Mouse (Mus musculus) urinary bladder, postnatal 14 days (tissue): ENCODE measurements at regions not wholly inside any gene's neighbourhood (a gene's known extent, or its start where the extent isn't known, plus 50 kb on each side); places are given as distances from the start of the nearest gene placed in this dataset.

ENCODE experiments used
- DNase-seq: peaks from one replicate; pipeline ENCODE4 v3.0.0; 2021; ENCODE audit warnings: low spot score

DNA sequence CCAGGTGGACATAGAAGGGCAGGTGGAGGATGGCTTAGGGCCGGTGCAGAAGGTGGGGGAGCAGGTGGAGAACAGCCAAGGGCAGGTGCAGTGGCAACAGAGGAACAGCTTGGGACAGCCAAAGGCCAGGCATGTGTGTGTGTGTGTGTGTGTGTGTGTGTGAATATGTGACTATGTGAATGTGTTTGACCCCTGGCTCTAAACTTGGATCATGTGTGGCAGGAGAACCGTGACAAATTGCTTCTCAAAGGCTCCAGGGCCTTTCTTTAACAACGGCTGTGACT lies 236.7 kb upstream of the Wscd1 start:
- DNase-seq: no peak

DNA sequence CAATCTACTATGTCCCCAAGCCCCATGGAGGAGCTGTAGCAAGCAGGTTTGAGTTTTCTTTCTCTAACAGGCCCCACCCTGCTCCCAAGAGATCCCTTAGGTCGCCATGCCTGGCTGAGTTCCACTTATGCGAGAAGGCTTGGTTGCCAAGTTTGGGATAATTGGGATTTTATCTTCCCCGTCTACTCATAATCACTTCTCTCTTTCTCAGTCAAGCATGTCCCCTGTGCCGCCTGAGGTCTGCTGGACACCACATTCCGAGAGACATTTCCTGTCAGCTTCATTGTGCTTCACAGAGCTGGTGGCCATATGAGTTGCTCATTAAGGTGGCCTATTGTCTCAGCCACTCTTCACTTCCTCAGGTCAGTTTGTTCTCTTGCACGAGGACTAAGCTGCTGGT lies 234.5 kb upstream of the Wscd1 start:
- DNase-seq: no peak

GRCm38 (mm10) chr11:71517377-71517776 lies 232.3 kb upstream of the Wscd1 start:
- DNase-seq: no peak

GRCm38 (mm10) chr11:71527691-71528090 lies 222.0 kb upstream of the Wscd1 start:
- DNase-seq: no peak

DNA sequence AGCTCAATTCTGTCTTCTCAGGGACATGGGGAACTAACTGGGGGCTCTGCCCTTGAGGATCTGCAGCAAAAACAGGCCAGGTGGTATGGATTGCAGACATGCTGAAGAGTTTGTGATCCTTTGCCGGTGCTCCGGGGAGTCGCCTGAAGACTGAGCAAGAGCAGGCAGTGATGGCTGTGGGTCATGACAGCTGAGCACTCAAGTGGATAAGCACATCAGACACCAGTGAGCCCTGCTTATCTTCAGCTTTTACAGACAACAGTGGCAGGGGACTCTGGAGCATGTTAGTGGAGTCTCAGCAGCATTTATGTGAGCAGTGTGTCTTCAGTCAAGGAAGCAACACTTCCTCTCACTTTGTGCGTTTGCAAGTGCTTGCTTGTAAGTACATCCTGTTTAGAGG lies 221.1 kb upstream of the Wscd1 start:
- no peak for DNase-seq

DNA sequence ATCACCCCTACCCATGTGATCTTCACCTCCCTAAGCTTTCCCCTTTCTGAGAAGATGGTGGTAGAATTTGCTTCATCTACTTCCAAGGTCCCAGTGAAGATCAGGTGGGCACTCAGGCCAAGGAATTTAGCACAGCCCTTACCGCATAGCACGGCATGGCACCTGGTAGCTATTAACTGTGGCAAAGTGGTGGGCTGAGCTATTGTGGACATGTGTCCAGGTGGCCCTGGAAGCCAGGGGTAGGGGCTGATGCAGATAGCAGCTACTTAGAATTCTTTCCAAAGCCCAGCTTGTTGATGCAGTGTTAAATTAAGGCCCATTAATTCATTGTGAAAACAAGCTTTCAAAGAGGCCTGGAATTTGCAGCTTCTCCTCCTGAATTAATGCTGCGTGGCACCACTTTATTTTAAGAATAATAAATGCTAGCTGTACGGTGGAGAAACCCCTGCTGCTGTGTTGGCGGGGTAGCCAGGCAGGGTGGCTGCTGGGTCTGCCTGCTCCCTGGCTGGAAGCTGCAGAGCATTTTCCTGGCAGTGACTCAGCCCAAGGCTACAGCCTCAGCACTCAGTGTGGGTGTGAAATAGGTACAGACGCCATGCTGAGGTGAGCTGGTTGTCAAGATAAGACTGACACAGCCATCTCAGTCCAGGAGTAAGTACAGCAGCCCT lies 208.4 kb upstream of the Wscd1 start:
- DNase-seq: no peak

DNA sequence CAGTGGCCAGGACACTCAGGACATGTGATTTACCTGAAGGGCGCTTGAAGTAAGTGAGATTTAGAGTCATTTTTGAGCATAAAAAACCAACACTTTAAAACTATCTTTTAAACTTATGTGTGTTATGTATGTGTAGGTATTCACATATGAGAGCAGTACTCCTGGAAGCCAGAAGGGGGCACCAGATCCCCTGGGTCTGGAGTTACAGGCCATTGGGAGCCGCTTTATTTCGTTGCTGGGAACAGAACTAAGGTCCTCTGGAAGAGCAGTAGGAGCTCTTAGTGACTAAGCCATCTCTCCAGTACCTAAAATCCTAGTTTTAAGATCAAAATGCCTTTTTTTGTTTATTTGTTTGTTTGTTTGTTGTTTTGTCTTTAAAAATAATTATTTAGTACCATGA lies 192.3 kb upstream of the Wscd1 start:
- no peak for DNase-seq

- no peak for DNase-seq
Measured at GRCm38 (mm10) chr11:71564831-71565230, 184.9 kb upstream of the Wscd1 start.

GRCm38 (mm10) chr11:71576801-71577200 lies 172.9 kb upstream of the Wscd1 start:
- DNase-seq: no peak

DNA sequence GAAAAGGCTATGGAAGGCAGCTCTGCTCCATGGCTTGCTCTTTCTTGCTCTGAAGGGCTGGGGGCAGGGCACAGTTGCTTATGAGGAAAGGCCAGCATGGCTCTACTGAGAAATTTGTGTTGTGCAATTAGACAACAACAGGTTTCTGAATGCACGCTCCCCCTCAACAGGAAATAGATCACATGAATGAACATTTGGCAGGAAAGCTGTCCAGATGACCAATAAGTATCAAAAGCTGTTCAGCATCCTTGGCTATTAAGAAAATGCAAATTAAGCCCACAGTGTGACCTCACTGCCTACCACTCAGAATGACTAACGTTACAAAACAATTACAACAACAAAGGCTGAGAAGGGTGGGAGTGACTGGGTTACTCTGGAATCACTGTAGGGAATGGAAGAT lies 167.9 kb upstream of the Wscd1 start:
- no peak for DNase-seq

DNA sequence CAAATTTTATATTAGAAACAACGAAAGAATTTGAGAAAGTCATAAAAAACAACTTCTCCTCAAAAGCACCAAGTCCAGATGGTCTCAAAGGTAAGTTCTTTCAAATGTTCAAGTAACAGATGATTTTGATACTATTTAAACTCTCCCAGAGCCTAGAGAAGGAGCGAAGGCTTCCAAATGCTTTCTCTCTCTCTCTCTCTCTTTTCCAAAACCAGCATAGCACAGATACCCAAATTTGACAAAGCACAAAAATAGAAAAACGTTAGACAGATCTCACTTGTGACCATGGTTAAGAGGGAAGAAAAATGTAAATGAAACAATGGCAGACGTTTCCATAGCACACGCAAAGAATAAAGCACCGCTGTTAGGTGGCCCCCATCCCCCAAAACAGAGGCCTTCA lies 158.7 kb upstream of the Wscd1 start:
- DNase-seq: no peak

DNA sequence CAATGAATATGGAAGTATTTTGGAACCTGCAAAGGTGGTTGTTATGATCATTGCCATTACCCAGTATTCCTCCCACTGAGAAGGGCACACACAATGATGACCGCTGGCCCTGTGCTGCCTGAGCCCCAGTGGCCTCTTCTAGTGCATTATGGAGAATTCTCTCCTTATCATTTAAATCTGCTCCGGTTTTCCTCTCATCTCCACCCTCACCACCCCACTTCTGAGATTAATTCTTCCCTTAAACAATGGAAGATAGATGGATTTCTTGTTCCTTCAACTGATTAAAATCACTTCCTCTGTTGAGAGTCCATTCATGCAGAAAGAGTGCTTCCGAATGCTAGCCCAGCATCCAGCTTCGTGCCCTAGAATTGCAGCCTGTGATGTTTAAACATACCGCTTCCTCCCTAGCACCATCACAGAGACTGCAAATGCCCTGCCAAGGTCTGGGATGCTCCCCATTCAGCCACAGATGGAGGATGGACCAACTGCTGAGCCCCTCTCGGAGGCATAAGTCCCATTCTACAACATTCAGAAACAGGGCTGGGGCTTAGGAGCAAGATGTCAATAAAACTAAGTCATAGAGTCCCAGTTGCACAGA lies 155.4 kb upstream of the Wscd1 start:
- no peak for DNase-seq

DNA sequence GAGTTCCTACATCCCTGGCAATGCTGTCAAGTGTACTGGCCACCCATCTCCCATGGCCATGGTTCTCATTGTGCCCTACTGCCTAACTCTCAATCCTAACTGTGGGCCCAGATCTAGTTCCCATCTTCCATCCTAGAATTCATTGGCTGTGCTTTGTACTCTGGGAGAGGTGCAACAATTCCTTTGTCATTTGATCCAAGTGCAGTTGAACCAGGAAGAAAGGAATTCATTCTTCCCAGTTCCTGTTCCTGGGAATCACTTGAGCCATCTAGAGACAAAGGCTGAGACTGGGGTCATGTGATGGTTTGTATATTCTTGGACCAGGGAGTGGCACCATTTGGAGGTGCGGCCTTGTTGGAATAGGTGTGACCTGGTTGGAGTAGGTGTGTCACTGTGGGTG lies 152.0 kb upstream of the Wscd1 start:
- DNase-seq: no peak

- no peak for DNase-seq
Measured at GRCm38 (mm10) chr11:71610782-71611181, 138.9 kb upstream of the Wscd1 start.

DNA sequence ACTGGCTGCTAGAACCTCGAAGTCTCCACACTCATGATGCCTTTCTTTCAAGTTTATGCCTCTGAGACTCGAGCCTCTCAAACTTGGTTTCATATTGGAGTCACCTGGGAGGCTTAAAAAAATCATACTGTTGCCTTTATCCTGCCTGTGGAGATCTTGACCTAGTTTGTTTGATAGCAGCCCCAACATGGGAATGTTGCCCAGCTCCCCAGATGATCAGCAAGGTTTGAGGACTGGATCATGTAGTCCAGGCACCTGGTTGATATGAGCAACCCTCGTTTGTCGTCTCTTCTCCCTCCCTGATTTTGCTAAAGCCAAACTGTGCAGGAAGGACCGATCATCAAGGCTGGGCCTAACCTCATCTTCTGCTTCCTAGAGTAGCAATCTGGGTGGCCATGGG lies 134.2 kb upstream of the Wscd1 start:
- no peak for DNase-seq

GRCm38 (mm10) chr11:71625501-71626191 lies 124.1 kb upstream of the Wscd1 start:
- DNase-seq: no peak

GRCm38 (mm10) chr11:71636111-71636510 lies 113.6 kb upstream of the Wscd1 start:
- no peak for DNase-seq

DNA sequence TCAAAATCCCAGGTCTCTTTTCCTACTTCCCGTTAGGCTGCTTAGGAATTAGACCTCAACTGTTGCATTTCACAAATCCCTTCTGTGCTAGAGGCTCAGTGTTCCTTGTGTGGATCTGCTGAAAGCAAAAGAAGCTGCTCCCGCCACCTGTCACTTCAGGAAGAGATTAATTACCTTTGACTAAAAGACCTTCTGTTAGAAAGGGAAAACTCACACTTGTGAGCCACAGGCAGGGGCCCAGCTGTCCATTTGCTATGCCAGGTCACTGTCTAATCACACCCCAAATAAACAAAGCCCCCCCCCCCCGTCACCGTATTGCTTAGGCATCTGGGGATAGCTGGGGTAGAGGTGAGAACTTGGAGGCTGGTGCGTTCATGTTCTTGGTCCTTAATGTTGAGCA lies 112.9 kb upstream of the Wscd1 start:
- DNase-seq: no peak

DNA sequence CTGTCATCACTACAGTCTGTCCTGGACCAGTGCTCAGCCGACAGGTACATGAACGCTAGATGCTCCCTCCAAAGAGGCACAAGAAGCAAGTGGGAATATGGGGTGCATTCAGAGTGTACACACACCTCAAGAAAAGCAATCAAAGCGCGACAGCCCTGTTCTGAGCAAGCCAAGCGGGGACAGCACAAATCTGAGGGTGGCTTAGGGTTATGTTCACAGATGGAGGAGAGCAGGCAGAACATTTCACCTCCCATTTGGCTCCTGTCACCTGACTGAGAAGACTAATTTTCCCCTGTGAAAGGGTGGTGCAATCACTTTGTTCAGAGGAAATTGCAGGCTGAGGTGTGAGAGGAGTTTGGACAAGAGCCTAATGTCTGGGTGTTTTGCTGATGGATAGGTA lies 106.8 kb upstream of the Wscd1 start:
- DNase-seq: no peak

GRCm38 (mm10) chr11:71651756-71652380 lies 97.9 kb upstream of the Wscd1 start:
- DNase-seq: no peak

DNA sequence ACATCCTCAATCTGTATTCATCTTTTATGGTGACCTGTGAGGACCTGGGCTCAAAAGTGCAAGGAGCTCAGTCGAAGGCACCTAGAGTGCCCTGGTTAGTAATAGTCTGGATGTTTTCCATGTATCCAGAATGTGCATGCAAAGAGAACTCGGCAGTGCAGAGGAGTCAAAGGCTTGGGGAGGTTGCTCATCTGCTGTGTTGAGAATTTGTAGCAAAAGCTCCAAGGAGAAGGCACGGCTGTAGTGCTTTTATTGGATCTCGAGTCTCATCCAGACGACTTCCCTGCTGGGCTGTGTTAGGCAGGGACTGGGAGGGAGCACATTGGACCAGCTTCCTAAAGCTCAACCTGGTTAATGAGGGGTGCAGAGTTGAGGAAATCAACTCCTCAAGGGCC lies 97.3 kb upstream of the Wscd1 start:
- DNase-seq: no peak

GRCm38 (mm10) chr11:71658346-71658745 lies 91.4 kb upstream of the Wscd1 start:
- no peak for DNase-seq
